Mouse (Mus musculus) right cerebral cortex, postnatal 25 days (tissue): ENCODE results near the gene Vmn1r35.
"Not testable (repeated sequence)": the region's sequence is repeated elsewhere in the genome, so short reads cannot be mapped to it uniquely, and the experiment has no call there.

Experiments
- DNase-seq: peaks from one replicate; pipeline ENCODE4 v3.0.0; 2022

Vmn1r35 gene

GRCm38 (mm10) chr6:66685806-66686205 is at the start of gene Vmn1r35:
Vmn1r35 (minus strand) TSS chr6:66685906.
- no peak for DNase-seq

- DNase-seq, result not testable (repeated sequence)
These were observed 43.4 kb upstream of the Vmn1r35 start, which contains the start of gene Vmn1r37 for GRCm38 (mm10) chr6:66729082-66729481. Vmn1r37 (plus strand) TSS chr6:66729382.

DNA sequence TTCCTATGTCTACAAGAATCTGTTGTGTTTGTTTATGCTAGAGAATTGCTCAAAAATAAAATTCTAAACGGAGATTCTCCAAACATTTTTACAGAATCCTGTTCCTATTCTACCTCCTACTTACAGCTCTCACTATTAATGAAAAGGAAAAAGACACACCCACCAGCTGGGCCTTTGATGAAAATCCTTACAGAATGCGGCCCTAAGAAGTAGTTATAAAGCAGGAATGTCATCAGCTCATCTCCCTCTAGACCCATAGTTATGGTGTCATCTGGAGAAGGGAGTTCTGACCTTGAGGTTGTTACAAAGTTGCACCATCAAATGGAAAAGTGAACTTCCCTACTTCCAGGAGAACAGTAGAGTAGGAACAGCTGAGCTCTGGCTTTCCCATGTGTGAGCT is 33.4 kb upstream of the Vmn1r35 start, which contains the start of gene Vmn1r36:
TSS of gene Vmn1r36 (minus strand) at position 101 of the 400 bp plus-strand sequence.
- not testable (repeated sequence) for DNase-seq

DNA sequence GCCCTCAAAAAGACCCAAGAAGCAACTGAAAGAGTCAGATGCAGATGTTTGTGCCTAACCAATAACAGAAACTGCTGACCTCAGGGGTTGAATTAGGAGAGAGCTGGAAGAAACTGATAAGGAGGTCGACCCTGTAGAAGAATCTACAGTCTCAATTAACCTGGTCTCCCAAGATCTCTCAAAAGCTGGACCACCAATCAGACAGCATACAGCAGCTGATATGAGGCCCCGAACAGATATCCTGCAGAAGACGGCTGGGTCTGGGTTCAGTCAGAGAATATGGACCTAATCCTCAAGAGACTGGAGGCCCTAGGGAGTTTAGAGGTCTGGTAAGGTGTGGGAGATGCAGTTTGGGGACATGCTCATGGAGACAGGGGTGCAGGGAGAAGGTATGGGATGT is 28.1 kb upstream of the Vmn1r35 start:
- DNase-seq, result no peak

DNA sequence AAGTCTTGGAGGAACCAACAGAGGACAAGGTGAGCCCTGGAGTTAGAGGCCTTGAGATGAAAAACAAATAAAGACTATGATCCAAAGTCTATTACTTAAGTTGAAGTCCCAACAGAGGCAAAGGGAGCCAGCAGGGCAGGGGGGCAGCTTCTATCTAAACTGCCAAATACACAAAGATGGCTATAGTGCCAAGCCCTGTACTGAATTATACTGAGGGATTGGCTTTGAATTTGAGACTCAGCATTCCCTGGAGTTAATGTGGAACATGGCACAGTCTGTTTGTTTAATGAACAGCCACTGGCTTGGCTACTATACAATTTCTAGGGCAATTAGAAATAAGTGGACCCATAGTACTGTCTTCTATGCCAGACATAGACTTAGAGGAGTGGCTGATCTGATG is 23.2 kb upstream of the Vmn1r35 start:
- DNase-seq, result no peak

GRCm38 (mm10) chr6:66643779-66644178 is 41.9 kb downstream of the Vmn1r35 start, which contains the start of gene Vmn1r34:
Vmn1r34 (minus strand) TSS chr6:66643879.
- no peak for DNase-seq
